Mouse (Mus musculus): ENCODE data around the gene Hist2h3c2. TPM values are rescaled to one million over a fixed set of nuclear protein-coding genes. Genes with fewer than 3 reads are reported as not detected.
"Not testable (repeated sequence)": the region's sequence is repeated elsewhere in the genome, so short reads cannot be mapped to it uniquely, and the experiment has no call there.

The Hist2h3c2 gene
- polyA plus RNA-seq, 1 experiment from 2014 or later = 9.8 TPM

GRCm38 (mm10) chr3:96254683-96255355 lies 15.9 kb upstream of the Hist2h3c2 start:
- ATAC-seq (replicated peaks; ENCODE audit: insufficient number of reproducible peaks, low FRiP score, low TSS enrichment, low read depth) = no peak
- Histone ChIP-seq H3K4me2 (ENCODE audit: low read depth, low read length) (no peak overlapping the region), H3K27me3 (ENCODE audit: control insufficient read depth, insufficient read depth, low read length) (no peaks in the 10 kb centered on the region), H3K4me1 (ENCODE audit: control insufficient read depth, insufficient read depth, low read length) (no peaks in the 10 kb centered on the region), H3K9ac (replicated peaks; ENCODE audit: low read length) (no peak overlapping the region), H3K27ac (replicated peaks; ENCODE audit: low read depth, low read length) (no peak overlapping the region), H3K9me3 (replicated peaks; ENCODE audit: control insufficient read depth, low read length) (no peaks in the 10 kb centered on the region), H3K4me3 (ENCODE audit: low read depth, low read length) (no peak overlapping the region), H3K36me3 (replicated peaks; ENCODE audit: control insufficient read depth, insufficient read depth, low read depth, low read length) (no peaks in the 10 kb centered on the region)
- 55% methylated on average over 10 of the region's 10 CpGs for WGBS
- DNase-seq (ENCODE audit: low spot score) = peak; percentile 49

GRCm38 (mm10) chr3:96251787-96252186 lies 12.9 kb upstream of the Hist2h3c2 start:
- no peaks in the 10 kb centered on the region for H3K27me3 ChIP-seq (ENCODE audit: control insufficient read depth, insufficient read depth, low read length)
- no peak overlapping the region for H3K4me3 ChIP-seq (ENCODE audit: low read depth, low read length)
- ATAC-seq (replicated peaks; ENCODE audit: insufficient number of reproducible peaks, low FRiP score, low TSS enrichment, low read depth) = no peak
- H3K9ac ChIP-seq (replicated peaks; ENCODE audit: low read length) = no peak overlapping the region
- no peak overlapping the region for H3K4me2 ChIP-seq (ENCODE audit: low read depth, low read length)
- no peak overlapping the region for H3K27ac ChIP-seq (replicated peaks; ENCODE audit: low read depth, low read length)
- 82% methylated on average over 3 of the region's 3 CpGs for WGBS
- H3K9me3 ChIP-seq (replicated peaks; ENCODE audit: control insufficient read depth, low read length) = no peaks in the 10 kb centered on the region
- no peaks in the 10 kb centered on the region for H3K4me1 ChIP-seq (ENCODE audit: control insufficient read depth, insufficient read depth, low read length)
- no peak for DNase-seq (ENCODE audit: low spot score)
- H3K36me3 ChIP-seq (replicated peaks; ENCODE audit: control insufficient read depth, insufficient read depth, low read depth, low read length) = no peaks in the 10 kb centered on the region

- Histone ChIP-seq H3K27me3 (ENCODE audit: control insufficient read depth, insufficient read depth, low read length) (no peaks in the 10 kb centered on the region), H3K9ac (replicated peaks; ENCODE audit: low read length) (no peak overlapping the region), H3K9me3 (replicated peaks; ENCODE audit: control insufficient read depth, low read length) (no peaks in the 10 kb centered on the region), H3K4me3 (ENCODE audit: low read depth, low read length) (no peak overlapping the region), H3K27ac (replicated peaks; ENCODE audit: low read depth, low read length) (no peak overlapping the region), H3K4me2 (ENCODE audit: low read depth, low read length) (no peak overlapping the region), H3K4me1 (ENCODE audit: control insufficient read depth, insufficient read depth, low read length) (no peaks in the 10 kb centered on the region), H3K36me3 (replicated peaks; ENCODE audit: control insufficient read depth, insufficient read depth, low read depth, low read length) (no peaks in the 10 kb centered on the region)
- DNase-seq (ENCODE audit: low spot score) (no peak), ATAC-seq (replicated peaks; ENCODE audit: insufficient number of reproducible peaks, low FRiP score, low TSS enrichment, low read depth) (no peak)
- 59% methylated on average over 3 of the region's 3 CpGs for WGBS
Observed at GRCm38 (mm10) chr3:96250890-96251289, 12.0 kb upstream of the Hist2h3c2 start.

GRCm38 (mm10) chr3:96249034-96249345 lies 10.1 kb upstream of the Hist2h3c2 start:
- 57% methylated on average over 4 of the region's 4 CpGs for WGBS
- Histone ChIP-seq H3K9me3 (replicated peaks; ENCODE audit: control insufficient read depth, low read length) (no peaks in the 10 kb centered on the region), H3K4me3 (ENCODE audit: low read depth, low read length) (peak overlapping the region; percentile 48; the same call in 1 of the 2 replicates), H3K4me2 (ENCODE audit: low read depth, low read length) (peak overlapping the region; percentile 23), H3K4me1 (ENCODE audit: control insufficient read depth, insufficient read depth, low read length) (no peaks in the 10 kb centered on the region; the same call in 1 of the 2 replicates), H3K9ac (replicated peaks; ENCODE audit: low read length) (no peak overlapping the region), H3K27ac (replicated peaks; ENCODE audit: low read depth, low read length) (0 out of 2 replicates have a peak overlapping the region, but pooled peaks have one; percentile 28), H3K27me3 (ENCODE audit: control insufficient read depth, insufficient read depth, low read length) (no peaks in the 10 kb centered on the region), H3K36me3 (replicated peaks; ENCODE audit: control insufficient read depth, insufficient read depth, low read depth, low read length) (no peaks in the 10 kb centered on the region)
- DNase-seq (ENCODE audit: low spot score) (no peak), ATAC-seq (replicated peaks; ENCODE audit: insufficient number of reproducible peaks, low FRiP score, low TSS enrichment, low read depth) (no peak)

- DNase-seq (ENCODE audit: low spot score) = peak; percentile 54
- H3K27ac ChIP-seq (replicated peaks; ENCODE audit: low read depth, low read length) = 0 out of 2 replicates have a peak overlapping the region, but pooled peaks have one; percentile 28
Observed at GRCm38 (mm10) chr3:96248141-96249033, 9.5 kb upstream of the Hist2h3c2 start.

GRCm38 (mm10) chr3:96247356-96248140 lies 8.6 kb upstream of the Hist2h3c2 start:
- Histone ChIP-seq H3K9ac (replicated peaks; ENCODE audit: low read length) (peak overlapping the region; percentile 65), H3K4me3 (ENCODE audit: low read depth, low read length) (peak overlapping the region; percentile 48), H3K27me3 (ENCODE audit: control insufficient read depth, insufficient read depth, low read length) (no peaks in the 10 kb centered on the region), H3K9me3 (replicated peaks; ENCODE audit: control insufficient read depth, low read length) (no peaks in the 10 kb centered on the region), H3K4me1 (ENCODE audit: control insufficient read depth, insufficient read depth, low read length) (no peaks in the 10 kb centered on the region; the same call in 1 of the 2 replicates), H3K27ac (replicated peaks; ENCODE audit: low read depth, low read length) (peak overlapping the region; percentile 72), H3K4me2 (ENCODE audit: low read depth, low read length) (peak overlapping the region; percentile 52), H3K36me3 (replicated peaks; ENCODE audit: control insufficient read depth, insufficient read depth, low read depth, low read length) (no peaks in the 10 kb centered on the region)
- WGBS = 2% methylated on average over 11 of the region's 11 CpGs
- DNase-seq (ENCODE audit: low spot score) (peak; percentile 56), ATAC-seq (replicated peaks; ENCODE audit: insufficient number of reproducible peaks, low FRiP score, low TSS enrichment, low read depth) (no peak)

More at GRCm38 (mm10) chr3:96248141-96249033, 9.5 kb upstream of the Hist2h3c2 start:
- Histone ChIP-seq H3K4me1 (ENCODE audit: control insufficient read depth, insufficient read depth, low read length) (no peaks in the 10 kb centered on the region; the same call in 1 of the 2 replicates), H3K4me3 (ENCODE audit: low read depth, low read length) (peak overlapping the region; percentile 48), H3K36me3 (replicated peaks; ENCODE audit: control insufficient read depth, insufficient read depth, low read depth, low read length) (no peaks in the 10 kb centered on the region), H3K9me3 (replicated peaks; ENCODE audit: control insufficient read depth, low read length) (no peaks in the 10 kb centered on the region), H3K9ac (replicated peaks; ENCODE audit: low read length) (peak overlapping the region; percentile 37; the same call in 1 of the 2 replicates), H3K4me2 (ENCODE audit: low read depth, low read length) (peak overlapping the region; percentile 52), H3K27me3 (ENCODE audit: control insufficient read depth, insufficient read depth, low read length) (no peaks in the 10 kb centered on the region)
- WGBS = 52% methylated on average over 6 of the region's 6 CpGs
- ATAC-seq (replicated peaks; ENCODE audit: insufficient number of reproducible peaks, low FRiP score, low TSS enrichment, low read depth) = no peak

GRCm38 (mm10) chr3:96246427-96246856 lies 7.5 kb upstream of the Hist2h3c2 start, which contains the start of gene Hist2h3c1:
TSS of gene Hist2h3c1 (plus strand) at chr3:96246685.
- peak within 1 kb of the TSS; percentile 48 for H3K4me3 ChIP-seq (ENCODE audit: low read depth, low read length)
- H3K36me3 ChIP-seq (replicated peaks; ENCODE audit: control insufficient read depth, insufficient read depth, low read depth, low read length); DNase-seq (ENCODE audit: low spot score); H3K4me1 ChIP-seq (ENCODE audit: control insufficient read depth, insufficient read depth, low read length); H3K27me3 ChIP-seq (ENCODE audit: control insufficient read depth, insufficient read depth, low read length); H3K9me3 ChIP-seq (replicated peaks; ENCODE audit: control insufficient read depth, low read length): not testable (repeated sequence)
- H3K27ac ChIP-seq (replicated peaks; ENCODE audit: low read depth, low read length) = peak within 1 kb of the TSS; percentile 72
- WGBS = 0% methylated on average over 3 of the region's 47 CpGs
- H3K4me2 ChIP-seq (ENCODE audit: low read depth, low read length) = peak within 1 kb of the TSS; percentile 52
- peak within 1 kb of the TSS; percentile 65 for H3K9ac ChIP-seq (replicated peaks; ENCODE audit: low read length)
- peak; percentile 94 for ATAC-seq (replicated peaks; ENCODE audit: insufficient number of reproducible peaks, low FRiP score, low TSS enrichment, low read depth)

All from embryonic facial prominence, embryonic 11.5 days (tissue).